Mouse (Mus musculus) heart, embryonic 15.5 days (tissue): ENCODE measurements at regions not wholly inside any gene's neighbourhood (a gene's known extent, or its start where the extent isn't known, plus 50 kb on each side); places are given as distances from the start of the nearest gene placed in this dataset.

ENCODE experiments used
- ATAC-seq: fragments of 200-750 bp; cut with Nextera tagmentation; replicated peaks from 2 replicates; pipeline ENCODE4 v1.8.0; 2017; ENCODE audit warnings: low read depth, moderate TSS enrichment; ENCODE audit not compliant: insufficient number of reproducible peaks, insufficient read depth, low FRiP score
- H3K27ac ChIP-seq: fragments of 300-500 bp; sonication (generic); 2 replicates; pipeline ENCODE4 v1.5.1; 2015; ENCODE audit warnings: mild to moderate bottlenecking, inconsistent platforms
- H3K27me3 ChIP-seq: fragments of 300-500 bp; sonication (generic); 2 replicates; pipeline ENCODE4 v1.6.1; 2015; ENCODE audit warnings: inconsistent platforms
- H3K36me3 ChIP-seq: fragments of 300-500 bp; sonication (generic); 2 replicates; pipeline ENCODE4 v1.6.1; 2015; ENCODE audit warnings: mild to moderate bottlenecking, inconsistent platforms
- H3K4me1 ChIP-seq: fragments of 300-500 bp; sonication (generic); replicated peaks from 2 replicates; pipeline ENCODE4 v1.6.1; 2015; ENCODE audit warnings: inconsistent platforms
- H3K4me2 ChIP-seq: fragments of 300-500 bp; sonication (generic); 2 replicates; pipeline ENCODE4 v1.6.1; 2015; ENCODE audit warnings: inconsistent platforms, mild to moderate bottlenecking, moderate library complexity
- H3K4me3 ChIP-seq: fragments of 300-500 bp; sonication (generic); 2 replicates; pipeline ENCODE4 v1.5.1; 2015; ENCODE audit warnings: mild to moderate bottlenecking, inconsistent platforms
- H3K9ac ChIP-seq: fragments of 300-500 bp; sonication (generic); 2 replicates; pipeline ENCODE4 v1.6.1; 2015; ENCODE audit warnings: mild to moderate bottlenecking, inconsistent platforms
- H3K9me3 ChIP-seq: fragments of 300-500 bp; sonication (generic); replicated peaks from 2 replicates; pipeline ENCODE4 v1.6.1; 2016; ENCODE audit warnings: inconsistent platforms
- WGBS: fragments of 180-500 bp; shearing (Covaris S2); methylation state at CpG from one replicate; pipeline ENCODE4 v1.1.7; 2015; ENCODE audit warnings: mixed read lengths; 5-methylcytosine and 5-hydroxymethylcytosine counted together

- Histone ChIP-seq H3K4me3 (no peak overlapping the region), H3K9me3 (no peaks in the 10 kb centered on the region), H3K27me3 (no peaks in the 10 kb centered on the region), H3K27ac (no peak overlapping the region), H3K4me2 (no peak overlapping the region), H3K36me3 (no peaks in the 10 kb centered on the region), H3K4me1 (no peaks in the 10 kb centered on the region), H3K9ac (no peak overlapping the region)
- no peak for ATAC-seq
- WGBS: 71% methylated on average over 9 of the region's 9 CpGs
Observed at GRCm38 (mm10) chr2:179382594-179382993, 59.6 kb upstream of the Cdh4 start.

- Histone ChIP-seq H3K4me3 (no peak overlapping the region), H3K9ac (no peak overlapping the region), H3K27ac (no peak overlapping the region), H3K4me1 (0 out of 2 replicates have a peak, but pooled peaks cover 3% of the 10 kb centered on the region), H3K4me2 (no peak overlapping the region), H3K27me3 (no peaks in the 10 kb centered on the region), H3K9me3 (no peaks in the 10 kb centered on the region), H3K36me3 (no peaks in the 10 kb centered on the region)
- 66% methylated on average over 6 of the region's 6 CpGs for WGBS
- ATAC-seq: no peak
Observed at GRCm38 (mm10) chr2:179386871-179387270, 55.4 kb upstream of the Cdh4 start.

DNA sequence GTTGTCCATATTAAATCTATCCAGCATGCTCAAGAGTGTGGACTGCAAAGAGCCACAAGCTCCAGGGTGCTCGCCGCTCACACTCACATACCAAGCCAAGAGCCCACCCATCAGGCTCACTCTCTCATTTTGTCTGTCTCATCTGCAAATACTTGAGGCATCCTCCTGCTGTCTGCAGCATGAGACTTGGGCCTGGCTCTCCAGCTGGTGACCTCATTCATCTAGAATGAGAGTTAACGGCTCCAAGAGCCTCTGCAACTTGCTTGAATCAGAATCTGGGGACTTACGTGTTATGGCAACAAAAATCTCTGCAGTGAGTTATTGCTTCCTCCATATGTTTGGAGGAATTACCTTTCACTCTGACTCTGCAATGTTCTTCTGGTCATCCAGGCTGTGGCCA, 51.7 kb upstream of the Cdh4 start:
- no peak overlapping the region for H3K27ac ChIP-seq
- H3K4me2 ChIP-seq: no peak overlapping the region

DNA sequence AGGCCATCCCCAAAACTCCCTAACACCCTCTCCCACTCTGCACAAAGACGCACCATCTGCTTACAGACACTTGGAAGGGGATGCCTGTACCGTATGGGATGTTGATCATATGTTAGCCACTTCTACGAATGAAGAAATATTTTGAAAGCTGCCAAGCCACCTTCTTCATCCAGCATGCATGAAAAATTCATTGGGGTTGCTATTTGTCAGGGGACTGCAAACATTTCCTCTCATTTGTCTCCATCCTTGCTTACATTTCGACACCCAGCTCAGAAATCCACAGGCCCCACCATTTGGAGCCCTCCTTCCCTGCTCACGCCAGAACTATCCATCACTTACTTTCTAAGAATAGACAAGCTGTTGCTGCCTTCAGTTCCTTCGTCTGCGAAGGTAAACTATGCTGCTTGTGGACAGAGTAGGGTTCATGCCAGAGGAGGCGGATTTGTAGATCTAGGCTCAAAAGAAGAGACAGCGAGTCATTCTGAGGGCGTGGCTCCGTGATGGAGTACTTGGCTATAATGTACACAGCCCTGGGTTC, 51.2 kb upstream of the Cdh4 start:
- H3K4me1 ChIP-seq: 0 out of 2 replicates have a peak, but pooled peaks cover 3% of the 10 kb centered on the region
- H3K4me3 ChIP-seq: no peak overlapping the region
- 49% methylated on average over 11 of the region's 11 CpGs for WGBS
- no peak for ATAC-seq
- no peaks in the 10 kb centered on the region for H3K36me3 ChIP-seq
- H3K27me3 ChIP-seq: no peaks in the 10 kb centered on the region
- no peak overlapping the region for H3K4me2 ChIP-seq
- no peaks in the 10 kb centered on the region for H3K9me3 ChIP-seq
- no peak overlapping the region for H3K9ac ChIP-seq
- no peak overlapping the region for H3K27ac ChIP-seq

More for the DNA sequence above, 51.7 kb upstream of the Cdh4 start:
- H3K4me3 ChIP-seq: no peak overlapping the region
- no peaks in the 10 kb centered on the region for H3K9me3 ChIP-seq
- H3K27me3 ChIP-seq: no peaks in the 10 kb centered on the region
- no peaks in the 10 kb centered on the region for H3K36me3 ChIP-seq
- H3K4me1 ChIP-seq: 0 out of 2 replicates have a peak, but pooled peaks cover 3% of the 10 kb centered on the region
- H3K9ac ChIP-seq: no peak overlapping the region
- no peak for ATAC-seq
- 56% methylated on average over 4 of the region's 4 CpGs for WGBS
